Mouse (Mus musculus): Measurements from ENCODE around the gene Rapgef3. TPM values are rescaled to one million over a fixed set of nuclear protein-coding genes. Genes with fewer than 3 reads are reported as not detected.

Gene Rapgef3
- total RNA-seq, 2 experiments from 2014 or later, result 8.2 to 13.1 TPM

- ATAC-seq (replicated peaks; ENCODE audit: low FRiP score, low TSS enrichment, poor library complexity, severe bottlenecking), result no peak
Observed at GRCm38 (mm10) chr15:97696616-97697015, 71.2 kb downstream of the Rapgef3 start.

Other genes starting within 250 kb of the Rapgef3 start
- gene Rpap3, start 62.1 kb downstream of the Rapgef3 start, total RNA-seq (2014; fragmentation: Nextera tagmentation), result 28.7 and 37.9 TPM in 2 replicates
- 43.5 and 48.6 TPM in 2 replicates for gene Rpap3, start 62.1 kb downstream of the Rapgef3 start, total RNA-seq (2017)
- 0.87 TPM in 1 of 2 replicates, not detected in the other for gene Endou, start 36.6 kb downstream of the Rapgef3 start, total RNA-seq (2014; fragmentation: Nextera tagmentation)
- gene Endou, start 36.6 kb downstream of the Rapgef3 start, total RNA-seq (2017), result not detected in 2 replicates
- gene Slc48a1, start 10.5 kb upstream of the Rapgef3 start, total RNA-seq (2014; fragmentation: Nextera tagmentation), result 91.5 and 112 TPM in 2 replicates
- gene Slc48a1, start 10.5 kb upstream of the Rapgef3 start, total RNA-seq (2017), result 53.7 and 72.6 TPM in 2 replicates
- gene Hdac7, start 76.5 kb upstream of the Rapgef3 start, total RNA-seq (2014; fragmentation: Nextera tagmentation), result 129 and 194 TPM in 2 replicates
- 24.8 and 35.6 TPM in 2 replicates for gene Hdac7, start 76.5 kb upstream of the Rapgef3 start, total RNA-seq (2017)
- 1.5 TPM in 1 of 2 replicates, not detected in the other for gene Vdr, start 142.7 kb upstream of the Rapgef3 start, total RNA-seq (2014; fragmentation: Nextera tagmentation)
- 0.85 and 0.88 TPM in 2 replicates for gene Vdr, start 142.7 kb upstream of the Rapgef3 start, total RNA-seq (2017)
- gene Tmem106c, start 196.2 kb upstream of the Rapgef3 start, total RNA-seq (2014; fragmentation: Nextera tagmentation), result 20.9 and 35.9 TPM in 2 replicates
- gene Tmem106c, start 196.2 kb upstream of the Rapgef3 start, total RNA-seq (2017), result 13.1 and 18.7 TPM in 2 replicates
- not detected in 2 replicates for gene Col2a1, start 236.7 kb upstream of the Rapgef3 start, total RNA-seq (2014; fragmentation: Nextera tagmentation)
- not detected in 2 replicates for gene Col2a1, start 236.7 kb upstream of the Rapgef3 start, total RNA-seq (2017)